Mouse (Mus musculus) thymus, adult 18-20 months (tissue): ENCODE measurements around the gene Pram1.

Experiments
- DNase-seq, 2 experiments: peaks; one replicate each; pipeline ENCODE4 v3.0.0; 2022; ENCODE audit warnings: mixed read lengths in 2 of 2

The Pram1 gene

GRCm38 (mm10) chr17:33669681-33670080 lies 31.8 kb downstream of the Pram1 start:
- DNase-seq = no peak

DNA sequence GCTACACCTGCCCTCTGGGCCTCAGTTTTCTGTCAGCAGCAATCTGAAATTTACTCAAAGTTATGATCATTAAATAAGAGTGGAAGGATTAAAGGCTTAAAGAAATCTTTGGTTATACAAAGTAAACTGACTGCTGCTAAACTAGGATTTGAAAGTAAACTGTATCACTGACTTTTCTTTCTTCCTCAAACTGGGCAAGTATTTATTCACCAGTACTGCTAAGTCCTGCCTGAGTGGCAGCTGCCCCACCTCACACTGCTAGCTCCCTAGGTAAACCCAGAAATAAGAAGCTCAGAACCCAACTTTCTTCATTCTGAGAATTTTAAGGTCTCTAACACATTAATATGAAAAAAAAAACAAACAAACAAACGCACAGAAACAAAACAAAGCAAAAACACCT lies 36.0 kb downstream of the Pram1 start:
- DNase-seq = no peak

DNA sequence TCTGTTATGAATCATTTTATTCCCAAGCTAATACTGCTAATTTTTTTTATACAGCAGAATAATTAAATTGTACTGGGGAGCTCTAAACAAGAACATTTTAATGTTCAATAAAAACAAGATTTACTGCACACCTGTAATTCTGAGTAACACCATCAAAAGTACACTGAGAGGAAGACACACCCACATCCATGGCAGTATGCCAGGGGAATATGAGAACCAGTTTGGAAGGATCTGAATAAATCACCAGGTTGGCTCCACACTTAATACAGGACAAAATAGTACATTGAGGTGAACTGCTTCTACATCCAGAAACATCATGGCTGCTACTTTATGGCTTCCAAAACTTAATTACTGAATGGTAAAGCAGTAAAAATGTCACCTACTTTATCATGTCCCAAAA lies 37.6 kb downstream of the Pram1 start:
- DNase-seq = no peak

- DNase-seq = no peak
Observed at GRCm38 (mm10) chr17:33676086-33676485, 38.2 kb downstream of the Pram1 start.

DNA sequence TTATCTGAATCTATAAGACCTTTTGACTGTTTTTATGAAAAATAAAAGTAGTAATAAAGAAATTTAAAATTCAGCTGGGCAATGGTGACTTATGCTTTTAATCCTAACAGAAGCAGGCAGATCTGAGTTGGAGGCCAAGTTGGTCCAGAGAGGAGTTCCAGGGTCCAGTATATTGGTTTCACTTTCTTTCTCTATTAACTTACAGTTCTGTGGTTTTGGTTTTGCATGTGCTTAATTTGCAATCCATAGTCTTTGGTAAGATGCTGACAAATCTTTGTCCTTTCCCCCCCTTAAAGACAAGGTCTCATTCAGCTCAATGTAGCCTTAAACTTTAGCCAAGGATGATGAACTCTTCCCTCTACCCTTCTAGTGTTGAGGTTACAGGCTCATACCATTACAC lies 40.9 kb downstream of the Pram1 start:
- DNase-seq = no peak

- DNase-seq = no peak
Observed at GRCm38 (mm10) chr17:33681767-33682166, 43.9 kb downstream of the Pram1 start.

DNA sequence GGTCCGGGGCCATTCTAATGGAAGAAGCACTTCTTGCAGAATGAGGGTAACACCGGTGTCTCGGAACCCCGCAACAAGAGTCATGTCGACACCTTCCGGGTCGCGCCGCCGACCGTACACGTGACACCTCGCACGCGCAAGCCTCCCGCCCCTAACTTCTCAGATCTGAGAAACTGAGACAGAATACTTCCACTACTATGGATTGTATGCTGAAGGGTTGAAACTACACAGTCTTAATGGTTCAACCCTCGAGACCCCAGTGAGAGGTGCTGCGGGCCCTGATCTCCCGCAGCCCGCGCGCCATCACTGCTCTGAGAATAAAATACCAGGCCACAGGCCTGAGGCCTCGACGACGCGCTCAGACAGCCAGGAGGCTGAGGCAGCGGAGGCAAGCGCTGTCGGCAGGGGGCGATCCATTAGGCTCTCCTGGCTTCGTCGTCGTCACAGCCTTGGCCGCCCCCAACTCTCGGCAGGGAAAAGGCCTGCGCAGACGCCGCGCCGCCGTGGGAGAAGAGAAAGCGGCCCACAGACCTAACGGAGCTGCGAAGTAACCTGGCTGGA lies 46.9 kb downstream of the Pram1 start:
- DNase-seq = peak; percentile 60 to 64

- peak; percentile 97 to 98 for DNase-seq
Observed at GRCm38 (mm10) chr17:33685249-33685653, 47.4 kb downstream of the Pram1 start.

DNA sequence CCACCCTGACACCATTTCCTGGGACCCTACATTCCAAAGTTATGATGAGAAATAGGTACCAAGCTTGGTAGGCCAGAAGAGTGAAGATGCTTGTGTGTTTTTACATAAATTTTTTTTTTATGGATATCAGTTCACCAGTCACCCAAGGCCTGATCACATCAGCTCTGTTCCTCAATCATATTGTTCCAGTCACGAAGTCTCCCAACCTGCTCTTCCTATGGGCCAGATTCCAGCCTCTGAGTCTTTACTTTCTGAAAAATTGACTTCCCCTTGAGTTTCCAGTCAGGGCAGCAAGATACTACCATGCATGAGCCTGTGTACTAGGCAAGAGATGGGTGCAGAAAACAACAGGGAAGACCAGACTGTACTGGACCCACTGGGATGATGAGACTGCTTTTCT lies 48.9 kb downstream of the Pram1 start, which contains the start of gene Hnrnpm:
TSS of gene Hnrnpm (minus strand) at position 101 of the 400 bp plus-strand sequence.
- no peak for DNase-seq
